Mouse (Mus musculus) frontal cortex, adult 2 months (tissue): Measurements from ENCODE around the gene Il3. TPM values are rescaled to one million over a fixed set of nuclear protein-coding genes. Genes with fewer than 3 reads are reported as not detected.
"Not testable (repeated sequence)": the region's sequence is repeated elsewhere in the genome, so short reads cannot be mapped to it uniquely, and the experiment has no call there.

Experiments used
- DNase-seq, 2 experiments: peaks; one replicate each; pipeline ENCODE4 v3.0.0; 2022; ENCODE audit warnings: low spot score in 1 of 2; ENCODE audit errors: extremely low spot score in 1 of 2
- polyA plus RNA-seq: library from polyadenylated mRNA; depleted of rRNA; stranded (reverse); fragments of >200 nt; gene quantifications from 2 replicates; pipeline ENCODE4 v1.2.3, GENCODE M21; 2012; rRNA removed

The Il3 gene
- polyA plus RNA-seq = not detected in 2 replicates

DNA sequence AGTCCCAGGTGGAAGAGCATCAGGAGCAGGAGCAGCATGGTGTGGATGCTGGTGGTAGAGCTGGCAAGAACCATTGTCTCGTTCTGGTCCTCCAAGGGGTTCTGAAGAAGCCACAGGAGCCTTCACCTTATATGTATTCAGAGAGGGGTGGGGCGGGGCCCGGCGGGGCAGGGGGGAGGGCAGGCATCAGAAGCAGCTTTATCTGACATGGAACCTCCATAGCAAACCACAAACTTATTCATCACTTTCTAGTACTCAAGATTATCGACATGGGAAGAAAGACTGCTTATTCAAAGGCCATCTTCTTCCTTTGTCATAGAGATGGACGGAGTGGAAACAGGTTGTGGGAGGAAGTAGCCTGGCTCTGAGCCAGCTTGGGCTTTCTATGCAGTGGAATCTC lies at the start of gene Il3:
Il3 (minus strand) TSS at position 101 of the 400 bp plus-strand sequence.
- DNase-seq = no peak

DNA sequence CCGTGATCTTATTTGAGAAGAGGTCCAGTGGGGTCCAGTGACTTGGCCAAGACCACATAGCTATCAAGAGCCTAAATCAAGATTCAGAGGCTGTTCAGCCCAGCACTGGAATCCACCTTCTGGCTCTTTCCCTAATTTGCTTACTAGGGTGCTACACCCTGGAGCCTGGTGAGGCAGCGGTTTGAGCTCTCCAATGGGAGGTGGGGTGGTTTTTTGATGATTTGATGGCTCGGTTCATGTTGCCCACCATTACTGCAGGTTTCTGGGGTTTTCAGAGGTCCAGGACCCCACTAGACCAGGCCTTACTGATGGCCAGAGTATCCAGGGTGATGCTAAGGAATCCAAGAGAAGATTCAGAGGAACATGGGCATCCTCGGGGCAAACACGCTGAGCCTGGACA lies 48.3 kb upstream of the Il3 start:
- DNase-seq = no peak

DNA sequence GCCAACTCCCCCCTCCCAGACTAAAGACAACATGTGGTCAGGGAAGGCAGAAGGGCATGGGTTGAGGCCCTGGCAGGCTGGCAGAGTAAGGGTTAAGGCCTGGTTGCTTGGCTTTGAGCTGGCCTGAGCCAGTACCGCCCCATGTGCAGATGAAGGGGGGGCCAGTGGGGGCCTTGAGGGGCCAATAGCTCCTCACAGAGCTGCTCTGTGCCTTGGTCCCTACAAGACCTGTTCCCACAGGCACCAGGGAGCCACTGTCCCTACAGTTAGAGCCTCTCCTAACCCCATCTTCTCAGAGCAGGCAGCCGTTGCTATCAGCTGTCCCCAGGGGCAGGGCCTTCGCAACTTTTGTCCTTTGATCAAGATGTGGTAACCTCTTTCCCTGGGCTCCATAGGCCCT lies 47.7 kb upstream of the Il3 start:
- no peak for DNase-seq

DNA sequence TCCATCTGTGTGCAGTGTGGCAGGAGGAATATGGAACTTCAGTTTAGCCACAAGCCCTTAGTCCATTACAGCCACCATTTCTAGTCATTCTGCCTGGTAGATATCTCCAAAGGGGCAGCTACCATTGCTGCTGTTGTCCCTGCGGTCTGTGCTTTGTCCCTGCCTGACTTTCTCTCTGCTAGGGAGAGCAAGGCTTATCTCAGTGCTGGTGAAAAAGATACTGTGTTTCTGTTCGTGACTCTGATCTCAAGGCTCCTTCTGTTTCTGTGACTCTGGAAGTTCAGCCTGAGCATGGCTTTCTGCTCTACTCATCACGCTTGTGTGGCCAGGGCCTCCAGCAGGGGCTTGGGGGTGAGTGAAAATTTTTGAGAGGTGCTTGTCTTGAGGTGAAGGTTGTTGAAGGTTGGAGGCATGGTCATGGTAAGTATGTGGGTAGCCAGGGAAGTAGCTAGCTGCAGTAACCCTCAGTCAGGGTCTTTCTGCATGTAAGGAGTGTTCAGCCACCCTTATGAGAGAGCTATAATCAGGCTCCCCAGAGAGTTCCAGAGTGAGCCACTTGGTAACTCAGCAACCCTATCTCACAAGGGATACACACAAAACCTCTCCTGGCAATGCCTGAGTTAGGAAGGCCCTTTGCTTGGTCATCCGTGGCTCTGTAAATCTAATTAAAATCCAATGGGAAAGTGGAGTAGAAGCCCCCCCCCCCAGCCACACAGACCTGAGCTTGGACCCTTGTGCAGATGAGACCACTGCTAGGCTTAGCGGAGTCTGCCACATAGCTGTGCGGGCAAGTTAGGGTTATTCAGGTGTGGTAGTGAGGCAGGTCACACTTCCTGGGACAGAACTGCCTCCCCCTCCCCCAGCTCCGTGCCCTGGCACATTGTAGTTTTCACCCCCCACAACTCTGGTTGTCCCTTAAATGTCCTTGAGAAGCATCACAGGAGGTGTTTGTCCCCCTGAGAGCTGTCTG lies 46.6 kb upstream of the Il3 start:
- DNase-seq = no peak

DNA sequence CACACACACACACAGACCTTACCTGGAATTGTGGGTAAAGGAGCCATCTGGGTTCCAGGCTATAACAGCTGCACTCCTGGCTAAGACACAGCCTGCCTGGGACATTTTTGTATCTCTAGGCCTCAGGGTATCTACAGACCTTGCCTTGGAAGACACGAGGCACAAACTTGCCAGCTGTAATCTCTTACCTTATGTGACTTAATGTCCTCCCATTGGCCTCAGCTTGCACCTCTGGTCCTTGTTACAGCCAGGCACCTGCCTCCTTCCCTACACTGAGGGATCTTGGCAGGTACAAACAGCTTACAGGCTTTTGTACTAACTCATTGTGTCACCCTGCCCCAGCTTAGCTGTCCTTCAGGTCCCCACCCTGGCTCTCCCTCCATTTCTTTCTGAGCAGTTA lies 45.5 kb upstream of the Il3 start:
- DNase-seq = no peak

DNA sequence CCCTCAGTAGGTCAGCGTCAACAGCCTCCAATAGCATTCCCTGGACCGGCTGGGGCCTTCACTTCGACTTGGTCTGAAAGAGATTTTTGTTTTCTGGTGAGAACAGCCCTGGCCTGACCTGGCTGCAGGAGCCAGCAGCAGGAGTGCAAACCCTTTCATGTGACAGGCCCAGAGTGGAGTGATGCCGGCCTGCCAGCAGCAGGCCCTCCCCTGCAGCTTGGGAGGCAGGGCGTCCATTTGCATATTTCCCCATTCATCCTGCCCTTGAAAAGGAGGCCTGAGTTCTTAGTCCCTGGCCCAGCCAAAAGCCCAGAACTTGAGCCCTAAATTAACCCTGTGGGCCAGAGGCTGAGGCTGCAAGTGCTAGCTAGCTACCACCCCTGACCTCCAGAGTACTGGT lies 44.9 kb upstream of the Il3 start:
- peak in 1 of 2 experiments; percentile 55 for DNase-seq

DNA sequence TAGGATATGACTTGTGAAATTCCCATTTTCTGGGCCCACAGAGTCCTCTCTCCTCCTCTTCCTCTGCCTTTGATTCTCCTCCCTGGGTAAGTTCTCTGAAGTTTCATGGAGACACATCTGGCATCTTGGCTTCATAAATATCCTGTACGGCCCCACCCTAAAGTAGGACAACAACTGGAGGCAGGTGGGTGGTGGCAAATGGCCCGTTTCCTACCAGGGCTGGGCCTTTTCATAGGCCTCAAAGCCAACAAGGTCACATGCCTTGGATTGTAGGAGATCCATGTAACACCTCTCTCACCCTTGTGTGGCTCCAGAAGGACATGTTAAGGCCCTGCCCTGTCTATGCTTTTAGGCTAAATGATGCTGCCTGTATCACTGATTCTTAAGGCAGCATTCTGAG lies 43.5 kb upstream of the Il3 start:
- DNase-seq = no peak

DNA sequence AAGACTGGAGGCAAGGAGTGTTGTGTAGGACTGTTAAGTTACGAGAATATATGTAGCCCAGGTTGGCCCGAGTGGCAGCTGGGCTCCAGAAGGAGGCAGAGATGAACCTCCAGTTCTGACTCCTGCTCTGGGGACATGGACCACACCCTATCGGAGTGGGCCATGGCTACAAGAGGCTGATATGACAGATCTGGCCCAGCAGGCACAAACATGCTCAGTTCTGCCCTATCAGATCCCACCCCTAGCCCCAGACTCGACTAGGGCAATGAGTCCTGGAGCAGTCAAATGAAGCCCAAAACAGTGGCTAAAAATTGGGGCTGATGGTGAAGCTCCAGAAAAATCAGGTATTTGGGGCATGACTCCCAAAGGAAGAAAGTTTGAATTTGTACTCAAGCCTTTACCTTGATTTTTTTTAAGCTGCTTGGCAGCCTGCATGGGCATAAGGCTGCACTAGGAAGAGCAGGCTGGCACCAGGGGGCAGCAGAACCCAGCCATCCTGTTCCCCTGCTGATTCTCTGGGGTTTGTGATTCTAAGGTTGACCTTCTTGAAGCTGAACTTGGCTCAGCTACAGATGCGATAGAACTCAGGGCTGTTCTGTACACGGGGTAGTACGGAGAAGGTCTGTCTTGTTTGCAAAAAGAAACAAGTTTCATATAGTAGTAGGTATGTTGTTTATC lies 40.2 kb upstream of the Il3 start:
- peak in 1 of 2 experiments; percentile 80 for DNase-seq

DNA sequence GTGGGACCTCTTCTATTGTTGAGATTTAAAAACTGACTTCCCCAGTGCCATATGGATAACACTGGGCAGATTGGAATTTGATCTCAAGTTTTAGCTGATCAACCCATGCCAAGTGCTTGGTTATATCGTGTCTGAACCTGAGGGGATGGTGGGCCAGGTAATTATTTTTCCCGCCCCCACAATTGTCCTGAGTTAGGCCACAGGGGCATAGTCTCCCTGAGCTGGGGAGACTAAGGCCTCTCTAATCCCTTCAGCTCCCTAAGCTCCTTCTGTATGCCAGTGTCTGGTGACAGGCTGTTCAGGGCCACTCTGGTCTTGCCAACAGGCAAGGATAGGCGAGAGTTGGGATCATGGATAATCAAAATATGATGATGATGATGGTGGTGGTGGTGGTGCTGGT lies 38.3 kb upstream of the Il3 start:
- DNase-seq = no peak

DNA sequence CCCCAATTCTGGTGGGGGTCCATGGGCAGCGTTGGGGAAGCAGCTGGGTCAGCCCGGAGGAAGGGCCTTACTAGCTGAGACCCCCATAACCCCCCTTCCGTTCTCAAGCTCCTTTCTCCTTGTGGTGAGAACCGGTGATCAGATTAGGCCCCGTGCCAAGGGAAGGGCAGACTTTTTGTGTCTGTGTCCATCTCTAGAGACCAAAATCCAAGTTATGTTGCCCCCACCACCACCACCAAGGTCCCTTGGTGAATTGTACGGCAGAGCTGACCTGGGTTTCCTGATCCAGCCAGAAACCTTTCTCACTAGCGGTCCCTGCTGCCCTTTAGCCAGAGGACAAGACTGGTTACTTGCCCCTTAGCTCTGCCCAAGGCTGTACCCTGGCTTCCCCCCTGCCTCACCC lies 37.4 kb upstream of the Il3 start:
- DNase-seq = no peak

DNA sequence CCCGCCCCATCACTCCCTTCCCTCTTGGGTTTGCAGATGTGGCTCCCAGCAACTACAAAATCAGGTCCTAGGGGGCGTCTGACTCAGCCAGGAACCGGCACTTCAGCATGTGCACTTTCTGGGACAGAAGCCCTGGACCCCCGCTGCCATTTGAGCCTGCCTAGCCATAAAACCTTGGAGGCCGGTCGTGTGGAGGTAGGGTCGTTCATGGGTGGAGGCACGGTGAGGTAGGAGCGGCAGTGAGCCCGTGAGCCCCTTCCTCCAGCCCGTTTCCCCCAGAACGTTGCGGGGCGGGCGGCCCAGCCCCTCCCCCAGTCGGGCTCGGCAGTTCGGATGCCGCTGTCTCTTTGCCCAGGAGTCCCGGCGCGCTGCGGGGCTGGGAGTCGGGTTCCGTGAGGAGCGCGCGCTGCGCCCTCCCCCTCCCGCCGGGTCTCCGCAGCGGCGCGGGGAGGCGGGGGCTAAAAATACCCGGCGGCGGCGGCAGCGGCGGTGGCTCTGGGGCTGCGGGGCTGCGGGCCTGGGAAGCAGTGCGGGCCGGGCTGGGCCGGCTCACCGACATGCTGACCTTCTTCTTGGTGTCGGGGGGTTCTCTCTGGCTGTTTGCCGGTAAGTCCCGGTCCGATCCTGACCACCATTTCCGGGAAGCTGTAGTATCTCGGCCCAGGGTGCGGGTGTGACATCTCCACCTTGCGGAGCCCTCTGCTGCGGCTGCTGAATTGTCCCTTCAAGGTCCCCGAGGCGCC lies 36.8 kb upstream of the Il3 start, which contains the start of gene Acsl6:
Acsl6 (plus strand) TSS at position 71 of the 743 bp plus-strand sequence.
- peak in 1 of 2 experiments; percentile 66 for DNase-seq

DNA sequence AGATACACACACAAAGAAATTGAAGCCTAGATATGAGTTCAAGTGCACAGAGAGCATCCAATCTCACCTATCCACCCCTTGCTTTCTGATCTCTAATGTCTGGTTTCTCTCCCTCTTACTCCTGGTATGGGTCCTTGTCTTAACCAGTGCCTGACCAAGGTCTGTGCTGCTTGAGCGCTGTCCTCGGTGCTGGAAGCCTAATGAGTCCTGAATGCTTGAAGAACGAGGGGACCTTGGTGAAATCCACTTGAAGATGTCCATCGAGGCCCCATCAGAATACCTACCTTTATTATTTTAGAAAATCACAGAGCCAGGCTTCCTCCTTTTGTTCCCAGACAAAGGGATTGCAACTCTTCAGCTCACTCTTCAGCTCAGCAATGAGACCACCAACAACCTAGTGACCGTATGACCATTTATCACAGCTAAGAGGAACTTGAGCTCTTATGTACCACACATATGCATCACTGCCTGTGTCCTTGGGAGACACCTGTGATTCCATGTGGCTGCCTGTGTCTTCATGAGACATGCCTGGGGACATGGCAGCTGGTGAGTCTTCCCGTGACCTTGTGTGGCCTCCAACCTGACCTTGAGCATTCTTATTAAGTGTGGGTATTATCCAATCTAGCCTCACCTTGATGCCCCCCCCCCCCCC lies 36.1 kb upstream of the Il3 start:
- no peak for DNase-seq

DNA sequence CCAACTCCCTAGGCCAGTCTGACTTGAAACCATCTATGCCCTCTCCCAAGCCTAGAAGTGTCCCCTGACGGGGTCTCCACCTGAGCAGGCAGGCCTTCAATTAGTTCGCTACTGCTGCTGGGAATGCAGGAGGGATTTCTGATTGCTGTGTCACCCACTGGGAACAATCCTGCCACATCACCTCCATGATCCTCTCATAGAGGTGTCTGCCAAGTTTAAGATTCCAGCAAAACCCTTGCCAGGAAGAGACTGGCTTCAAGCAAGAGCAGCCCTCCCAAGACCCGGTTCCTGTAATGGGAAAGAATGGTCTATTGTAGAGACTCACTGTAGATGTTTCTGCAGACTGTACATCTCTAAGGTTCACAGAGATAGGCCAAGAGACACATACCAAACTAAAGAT lies 35.5 kb upstream of the Il3 start:
- DNase-seq = no peak

DNA sequence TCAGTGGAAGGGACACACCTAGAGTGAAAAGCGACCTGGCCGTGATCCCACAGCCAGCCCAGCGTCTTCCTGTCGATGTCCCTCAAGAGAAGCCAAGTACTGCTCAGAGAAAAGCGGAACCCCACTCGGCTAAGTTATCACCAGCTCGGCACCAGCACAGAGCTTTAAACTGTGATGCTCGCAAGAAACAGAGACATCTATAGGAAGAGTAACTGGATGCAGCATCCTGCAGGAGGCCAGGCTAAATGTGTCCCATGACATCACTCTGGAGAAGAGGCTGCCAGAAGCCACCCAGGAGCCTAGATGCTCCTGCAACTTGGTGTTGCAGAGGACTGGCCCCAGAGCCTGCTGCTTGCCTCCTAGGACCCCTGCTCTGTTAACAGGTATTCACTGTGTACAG lies 34.9 kb upstream of the Il3 start:
- peak in 1 of 2 experiments; percentile 66 for DNase-seq

DNA sequence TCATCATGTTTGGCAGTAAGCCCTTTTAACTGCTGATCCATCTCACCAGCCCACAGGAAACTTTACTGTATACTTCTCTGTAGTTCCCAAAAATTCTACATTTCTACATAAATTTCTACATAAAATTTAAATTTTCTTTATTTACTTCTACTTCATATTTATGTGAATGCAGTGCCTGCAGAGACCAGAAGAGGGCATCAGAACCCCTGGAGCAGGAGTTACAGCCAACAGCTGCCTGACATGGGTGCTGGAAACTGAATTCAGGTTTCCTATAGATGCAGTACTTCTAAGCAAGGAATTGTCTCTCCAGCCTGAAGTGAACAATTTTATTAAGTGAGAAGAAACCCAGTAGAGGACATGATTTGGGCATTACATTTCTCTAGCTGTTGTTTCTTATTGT lies 31.7 kb upstream of the Il3 start:
- no peak for DNase-seq

DNA sequence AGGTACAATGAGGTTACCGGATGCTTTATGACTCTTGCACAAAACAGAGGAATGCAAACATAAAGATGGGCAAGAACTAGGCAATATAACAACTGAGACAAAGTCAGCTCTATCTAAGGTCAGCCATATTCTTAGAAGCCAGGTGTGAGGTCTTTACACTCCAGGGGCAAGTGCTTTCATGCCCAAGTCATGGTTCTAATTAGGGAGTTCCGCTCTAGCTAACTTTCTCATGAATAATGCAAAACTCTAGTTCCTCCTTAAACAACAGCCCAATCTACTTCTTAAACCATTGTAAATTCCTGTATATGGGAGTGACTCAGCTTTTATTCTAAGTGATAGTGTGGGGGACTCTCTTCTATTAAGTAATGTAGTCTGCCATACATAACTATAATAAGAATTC lies 30.4 kb upstream of the Il3 start:
- DNase-seq = not testable (repeated sequence)

DNA sequence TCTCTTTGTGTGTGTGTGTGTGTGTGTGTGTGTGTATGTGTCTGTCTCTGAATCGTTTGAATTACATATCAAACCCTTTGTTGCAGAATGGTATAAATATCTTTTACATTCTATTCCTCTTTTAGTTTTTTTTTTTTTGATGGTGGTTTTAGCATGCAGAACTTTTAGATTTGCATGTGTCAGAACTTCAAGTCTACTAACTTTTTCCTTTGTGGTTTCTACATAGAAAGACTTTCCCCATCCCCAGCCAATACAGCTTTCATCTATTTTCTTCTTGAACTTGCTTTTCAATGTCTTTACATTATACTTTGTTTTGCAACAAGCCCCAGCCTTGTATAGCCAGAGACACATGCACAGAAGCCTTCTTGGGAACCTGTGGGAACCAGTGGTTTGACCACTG lies 29.7 kb upstream of the Il3 start:
- DNase-seq = no peak

DNA sequence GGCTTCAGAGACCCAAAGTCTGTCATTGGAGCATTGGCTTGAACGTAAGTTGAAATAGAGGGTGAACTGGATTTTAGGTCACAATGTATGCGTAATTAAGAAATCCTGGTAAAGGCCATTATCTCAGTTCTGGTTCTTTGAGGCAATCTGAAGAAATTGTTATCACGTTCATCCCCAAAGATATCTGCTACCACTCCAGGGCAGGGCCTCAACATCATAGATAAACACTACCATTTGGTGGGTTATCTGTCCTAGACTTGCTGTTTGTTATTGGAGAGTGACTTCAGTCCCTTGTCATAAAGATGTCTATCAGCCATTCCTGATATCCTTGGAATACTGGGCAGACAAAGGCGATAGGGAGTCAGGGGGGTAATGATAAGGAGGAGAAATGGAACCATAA lies 28.9 kb upstream of the Il3 start:
- DNase-seq = no peak

DNA sequence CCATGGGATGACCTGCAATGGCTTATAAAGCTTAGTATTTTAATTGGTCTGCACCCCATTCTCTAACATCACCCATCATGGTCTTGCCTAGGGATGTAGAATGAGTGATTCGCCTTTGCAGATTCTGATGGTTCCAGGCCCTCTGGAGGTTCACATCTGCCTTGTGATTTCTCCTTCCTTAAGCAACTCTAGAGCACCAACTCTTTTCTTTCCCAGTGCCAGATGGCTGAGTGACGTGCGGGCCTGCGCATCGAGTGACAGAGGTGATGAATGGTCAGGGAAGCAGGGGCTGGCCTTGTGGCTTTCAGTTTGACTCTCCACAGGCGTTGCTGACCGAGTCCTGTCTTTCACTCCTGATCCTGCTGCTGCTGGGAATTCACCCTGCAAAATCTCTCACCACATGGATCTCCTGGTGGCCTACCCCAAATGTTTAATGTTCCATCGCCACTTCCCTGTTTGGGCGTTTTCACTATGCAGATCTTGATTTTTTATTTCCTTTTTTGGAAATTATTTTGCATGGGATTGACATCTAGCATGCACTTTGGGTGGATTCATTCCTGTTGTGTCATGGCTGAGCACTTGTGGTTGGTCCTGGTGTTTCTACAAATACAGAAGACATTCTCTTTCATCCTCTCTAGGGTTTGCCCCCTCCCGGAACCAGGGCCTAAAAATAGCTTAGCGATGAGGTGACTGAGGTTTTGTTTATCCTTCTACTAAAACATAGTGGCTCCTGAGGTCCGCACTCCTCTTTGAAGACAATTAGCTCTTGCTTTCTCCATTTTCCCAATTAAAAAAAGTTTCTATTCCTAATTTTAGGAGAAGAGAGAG lies 27.1 kb upstream of the Il3 start:
- DNase-seq = no peak

DNA sequence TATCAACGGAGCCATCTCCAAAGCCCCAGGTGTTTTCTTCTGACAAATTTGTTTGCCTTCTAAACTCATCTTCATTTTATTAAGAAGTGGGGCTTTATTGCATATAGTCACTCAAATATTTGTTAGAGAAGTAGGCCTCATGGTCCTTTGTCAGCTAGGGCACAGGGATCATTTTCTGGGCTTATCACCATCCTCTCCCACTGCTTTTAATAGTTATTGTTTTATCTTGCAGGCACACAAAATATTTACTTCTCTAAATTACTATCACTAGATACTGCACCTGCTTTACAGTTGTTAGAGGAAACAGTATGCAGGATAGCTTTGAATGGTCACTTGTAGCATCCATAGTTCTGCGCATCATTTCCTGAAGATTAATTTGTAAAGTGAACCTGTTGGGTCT lies 25.1 kb upstream of the Il3 start:
- DNase-seq = no peak
